Mouse (Mus musculus) left cerebral cortex, postnatal 4 days (tissue): ENCODE data around the gene Hmcn2. TPM values are rescaled to one million over a fixed set of nuclear protein-coding genes. Genes with fewer than 3 reads are reported as not detected.

Source experiments
- DNase-seq: peaks from one replicate; pipeline ENCODE4 v3.0.0-alpha.2; 2022
- intact Hi-C: fragments of 180-260 bp; cut with DNase I; formaldehyde crosslinking; loops from one replicate; pipeline ENCODE4 v1.15.1; 2025
- total RNA-seq, 2 experiments: library from RNA; stranded (reverse); gene quantifications; 2 replicates each; pipeline ENCODE4 v1.2.3; 2021

Hmcn2 gene
- total RNA-seq, 2 experiments from 2014 or later, result 0.42 to 0.72 TPM

DNA sequence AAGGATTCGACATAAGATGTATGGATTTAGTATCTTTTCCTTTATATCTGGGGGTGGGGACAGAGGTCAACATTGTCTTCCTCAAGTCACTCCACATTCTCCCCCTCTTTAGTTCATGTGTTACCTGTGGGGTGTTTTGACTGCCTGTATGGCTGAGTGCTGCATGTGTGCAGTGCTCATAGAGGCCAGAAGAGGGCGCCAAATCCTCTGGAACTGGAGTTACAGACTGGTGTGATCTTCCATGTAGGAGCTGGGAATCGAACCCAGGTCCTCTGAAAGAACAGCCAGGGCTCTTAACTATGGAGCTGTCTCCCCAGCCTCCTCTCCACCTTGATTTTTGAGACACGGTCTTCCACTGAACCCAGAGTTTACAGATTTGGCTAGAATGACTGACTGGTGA lies 159.7 kb downstream of the Hmcn2 start:
- DNase-seq, result no peak
- intact Hi-C loops, result no loop called here

- intact Hi-C loops, result no loop called here
- no peak for DNase-seq
Observed at GRCm38 (mm10) chr2:31474686-31475085, 160.5 kb downstream of the Hmcn2 start.

GRCm38 (mm10) chr2:31476107-31476820 lies 162.0 kb downstream of the Hmcn2 start:
- intact Hi-C loops, result no loop called here
- no peak for DNase-seq

- intact Hi-C loops, result no loop called here
- DNase-seq, result no peak
Observed at GRCm38 (mm10) chr2:31477234-31478161, 163.3 kb downstream of the Hmcn2 start.

DNA sequence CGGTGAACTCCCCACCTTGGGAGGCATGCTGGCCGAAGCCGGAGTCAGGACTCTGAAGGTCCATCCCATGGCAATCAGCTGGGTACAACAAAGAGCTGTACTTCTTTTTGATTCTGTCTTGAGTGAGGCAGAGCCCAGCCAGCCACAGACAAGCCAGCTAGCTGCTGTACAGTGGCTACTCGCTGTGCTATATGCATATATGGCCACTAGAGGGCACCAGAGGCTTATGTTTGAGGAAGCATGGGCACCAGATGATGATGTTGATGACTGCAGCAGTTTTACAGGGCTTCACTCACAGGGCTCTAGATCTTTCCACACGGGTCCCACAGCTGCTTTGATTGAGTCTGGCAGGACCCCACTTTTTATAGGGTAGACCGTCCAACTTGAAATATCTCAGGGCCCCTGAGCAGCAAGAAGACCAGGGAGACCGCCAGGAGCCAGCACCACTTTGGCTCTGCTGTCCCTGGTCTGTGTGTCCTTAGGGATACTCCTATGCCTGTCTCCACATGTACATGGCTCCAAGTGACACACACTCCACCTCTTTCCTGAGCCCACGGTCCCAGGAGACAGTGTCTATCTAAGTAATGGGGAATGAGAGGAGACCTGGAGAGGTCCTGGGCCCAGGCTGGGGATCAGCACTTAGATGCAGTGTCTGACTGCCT lies 168.8 kb downstream of the Hmcn2 start:
- peak; percentile 88 for DNase-seq
- intact Hi-C loops, result loop anchor here (2.0 to 10.0 kb wide), 3 partner anchors 172 to 432 kb away; no protein-coding TSS in a partner anchor

DNA sequence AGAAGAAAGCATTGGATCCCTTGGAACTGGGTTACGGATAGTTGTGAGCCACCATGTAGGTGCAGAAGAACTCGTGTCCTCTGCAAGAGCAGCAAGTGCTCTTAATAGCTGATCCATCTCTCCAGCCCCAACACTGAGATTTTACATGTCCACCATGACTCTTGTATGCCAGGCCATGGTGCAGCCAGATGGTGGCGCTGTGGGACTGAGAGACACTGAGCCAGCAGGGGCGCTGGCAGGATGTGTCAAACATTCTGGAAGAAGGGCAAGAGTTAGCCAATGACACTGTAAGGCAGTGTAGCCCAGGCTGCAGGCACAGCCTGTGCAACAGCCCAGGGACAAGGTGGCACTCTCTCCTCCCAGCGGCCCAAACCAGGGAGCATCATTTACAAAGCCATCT lies 170.0 kb downstream of the Hmcn2 start:
- intact Hi-C loops, result loop anchor here (5.0 to 10.0 kb wide), 2 partner anchors 303 to 431 kb away; no protein-coding TSS in a partner anchor
- DNase-seq, result peak; percentile 92

DNA sequence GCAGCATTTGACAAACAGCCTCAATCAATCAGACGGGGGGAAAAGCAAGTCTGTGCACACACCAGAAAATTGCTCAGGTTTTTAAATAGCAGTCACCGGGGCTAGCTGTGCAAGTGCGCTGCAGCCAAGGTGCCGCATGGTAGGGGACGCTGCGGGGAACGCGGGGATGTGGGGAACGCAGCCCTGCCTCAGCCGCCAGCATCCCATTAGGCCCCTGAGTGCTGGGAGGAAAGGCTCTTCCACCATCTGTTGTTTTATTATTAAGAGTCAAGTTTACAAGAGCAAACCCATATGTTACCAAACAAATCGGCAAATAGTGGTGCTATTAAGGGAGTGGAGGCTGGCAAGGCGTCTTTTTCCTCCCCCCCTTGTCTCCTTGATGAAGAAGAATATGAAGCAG lies 175.0 kb downstream of the Hmcn2 start:
- intact Hi-C loops, result loop anchor here (10.0 kb wide), 1 partner anchor 426 kb away; no protein-coding TSS in a partner anchor
- DNase-seq, result no peak

GRCm38 (mm10) chr2:31490556-31490955 lies 176.3 kb downstream of the Hmcn2 start:
- no peak for DNase-seq
- intact Hi-C loops, result no loop called here

DNA sequence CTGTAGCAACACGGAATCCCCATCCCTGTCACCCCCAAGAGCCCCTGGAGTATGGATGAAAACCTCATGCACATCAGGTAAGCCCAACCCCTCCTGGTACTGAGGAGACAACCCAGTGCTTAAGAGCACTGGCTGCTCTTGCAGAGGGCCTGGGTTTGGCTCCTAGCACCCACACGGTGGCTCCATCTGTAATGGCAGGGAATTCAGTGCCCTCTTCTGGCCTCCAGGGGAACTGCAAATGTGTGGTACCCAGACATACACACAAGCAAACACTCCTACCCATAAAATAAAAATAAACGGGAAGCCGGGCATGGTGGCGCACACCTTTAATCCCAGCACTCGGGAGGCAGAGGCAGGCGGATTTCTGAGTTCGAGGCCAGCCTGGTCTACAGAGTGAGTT lies 178.1 kb downstream of the Hmcn2 start:
- intact Hi-C loops, result no loop called here
- no peak for DNase-seq

GRCm38 (mm10) chr2:31493243-31493642 lies 179.0 kb downstream of the Hmcn2 start:
- intact Hi-C loops, result no loop called here

GRCm38 (mm10) chr2:31494315-31494714 lies 180.1 kb downstream of the Hmcn2 start:
- DNase-seq, result no peak
- intact Hi-C loops, result no loop called here

More at GRCm38 (mm10) chr2:31493243-31493642, 179.0 kb downstream of the Hmcn2 start:
- DNase-seq, result no peak

DNA sequence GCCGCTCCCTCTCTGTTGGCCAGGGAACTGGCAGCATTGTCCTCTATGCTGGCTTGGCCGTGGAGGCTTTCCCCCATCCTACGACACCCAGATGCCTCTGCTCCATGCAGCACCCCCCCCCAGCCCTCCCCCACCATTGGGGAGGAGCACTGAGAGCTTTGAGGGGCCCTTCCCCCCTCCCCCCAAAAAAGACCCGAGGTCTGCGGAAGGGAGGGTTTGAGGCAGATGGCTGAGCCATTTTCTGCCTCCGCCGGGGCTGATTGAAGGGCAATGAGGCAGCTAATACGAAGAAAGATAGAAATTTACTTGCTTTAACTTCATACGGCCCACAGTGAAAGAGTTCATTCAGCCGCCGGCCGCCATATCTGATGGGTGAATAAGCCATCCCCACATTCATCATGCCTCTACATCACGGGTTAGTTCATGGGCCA lies 180.8 kb downstream of the Hmcn2 start:
- intact Hi-C loops, result no loop called here
- peak; percentile 67 for DNase-seq

- intact Hi-C loops, result no loop called here
- no peak for DNase-seq
Observed at GRCm38 (mm10) chr2:31496141-31496540, 181.9 kb downstream of the Hmcn2 start.

DNA sequence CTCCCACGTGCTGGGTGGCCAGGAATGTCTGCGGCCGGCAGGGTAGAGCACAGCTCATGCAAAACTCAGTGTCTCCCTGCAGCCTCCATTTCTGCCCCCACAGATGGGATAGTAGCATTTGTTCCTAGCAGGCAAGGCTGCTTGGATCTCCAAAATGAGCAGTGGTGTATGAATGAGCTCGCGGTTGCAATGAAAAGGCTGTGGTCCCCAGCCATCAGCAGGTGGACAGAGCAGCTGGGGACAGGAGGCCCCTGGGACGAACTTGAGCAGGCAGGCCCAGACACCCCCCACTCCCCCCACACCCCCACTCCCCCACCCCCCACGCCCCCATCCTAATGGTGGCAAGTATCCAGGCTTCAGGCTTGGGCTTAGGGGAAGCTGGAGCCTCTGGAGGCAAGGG lies 182.9 kb downstream of the Hmcn2 start:
- no peak for DNase-seq
- intact Hi-C loops, result no loop called here

DNA sequence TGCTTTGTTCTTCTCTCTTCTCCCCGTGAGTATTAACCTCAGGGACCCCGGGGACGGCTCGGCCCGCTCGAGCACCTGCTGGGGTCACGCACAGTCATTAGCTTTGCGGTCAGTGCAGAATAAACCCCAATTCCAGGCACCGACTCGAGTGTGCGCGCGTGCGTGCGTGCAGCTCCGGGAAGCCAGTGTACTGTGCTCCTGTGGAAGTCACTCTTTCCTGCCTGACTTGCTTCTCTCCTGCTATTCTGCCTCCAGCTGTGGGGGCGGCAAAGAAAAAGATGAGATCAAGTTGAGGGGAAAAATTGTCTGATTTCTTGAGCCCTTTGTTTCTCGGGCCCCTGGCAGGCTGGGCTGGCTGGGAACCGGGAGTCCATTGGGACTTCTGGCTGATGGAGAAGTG lies 183.4 kb downstream of the Hmcn2 start:
- intact Hi-C loops, result no loop called here
- DNase-seq, result no peak

GRCm38 (mm10) chr2:31499327-31500291 lies 185.4 kb downstream of the Hmcn2 start:
- peak; percentile 51 for DNase-seq
- intact Hi-C loops, result no loop called here

- intact Hi-C loops, result no loop called here
- DNase-seq, result peak; percentile 62
Observed at GRCm38 (mm10) chr2:31500292-31501204, 186.3 kb downstream of the Hmcn2 start.

- intact Hi-C loops, result no loop called here
- DNase-seq, result peak; percentile 82
Observed at GRCm38 (mm10) chr2:31501448-31502130, 187.4 kb downstream of the Hmcn2 start.
